Mouse (Mus musculus) spleen, postnatal 14 days (tissue): ENCODE measurements around the gene C130050O18Rik.

Experiments
- DNase-seq, 2 experiments: peaks; one replicate each; pipeline ENCODE4 v3.0.0; 2021 to 2022; ENCODE audit warnings: low spot score in 2 of 2

The C130050O18Rik gene

DNA sequence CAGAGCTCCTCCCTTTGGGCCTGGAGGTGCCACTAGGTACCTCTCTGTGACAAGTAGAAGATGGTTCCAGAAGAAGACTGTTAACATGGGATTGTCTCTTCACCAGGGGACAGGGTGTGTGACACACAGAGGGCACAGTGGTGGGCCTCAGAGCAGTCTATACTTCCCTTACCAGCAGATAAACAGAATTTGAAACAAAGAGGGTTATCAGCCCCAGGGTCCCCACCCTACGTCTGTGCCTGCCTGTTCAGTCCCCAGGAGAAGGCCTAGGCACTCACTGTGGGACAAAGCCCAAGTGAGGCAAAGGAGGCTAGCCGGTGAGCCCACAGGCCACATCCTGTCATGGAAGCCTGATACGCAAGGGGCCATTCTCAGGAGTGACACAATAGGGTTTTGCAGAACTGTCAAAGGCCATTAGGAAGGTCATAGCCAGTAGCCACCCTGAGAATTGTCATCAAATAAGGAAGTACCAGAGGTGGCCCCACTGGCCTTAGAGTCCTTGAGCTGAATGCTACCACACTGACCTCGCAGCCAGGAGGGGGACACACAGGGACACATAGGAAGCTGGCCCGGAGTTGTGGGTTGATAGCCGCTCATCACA lies at the start of gene C130050O18Rik:
Gene C130050O18Rik, plus strand, starts transcription at position 480 of the 601 bp plus-strand sequence.
- DNase-seq: no peak

DNA sequence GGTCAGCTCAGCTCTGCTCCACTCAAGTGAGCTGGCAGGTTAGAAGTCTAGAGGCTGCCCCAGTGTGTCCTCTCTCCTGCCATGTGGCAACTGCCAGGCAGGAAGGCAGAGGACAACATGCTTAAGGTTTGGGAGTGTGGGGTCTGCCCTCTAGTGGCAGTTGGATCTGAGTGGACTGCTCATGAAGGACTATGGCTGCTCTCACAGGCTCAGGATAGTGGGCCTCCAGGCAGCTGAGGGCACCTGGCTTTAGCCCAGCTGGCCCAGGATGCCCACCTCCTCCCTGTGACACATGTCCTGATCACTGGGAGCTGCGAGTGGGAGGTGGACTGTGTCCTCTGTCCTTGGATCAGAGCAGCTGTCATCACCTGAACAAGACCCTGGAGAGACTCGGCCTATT lies 46.4 kb upstream of the C130050O18Rik start:
- DNase-seq: no peak

DNA sequence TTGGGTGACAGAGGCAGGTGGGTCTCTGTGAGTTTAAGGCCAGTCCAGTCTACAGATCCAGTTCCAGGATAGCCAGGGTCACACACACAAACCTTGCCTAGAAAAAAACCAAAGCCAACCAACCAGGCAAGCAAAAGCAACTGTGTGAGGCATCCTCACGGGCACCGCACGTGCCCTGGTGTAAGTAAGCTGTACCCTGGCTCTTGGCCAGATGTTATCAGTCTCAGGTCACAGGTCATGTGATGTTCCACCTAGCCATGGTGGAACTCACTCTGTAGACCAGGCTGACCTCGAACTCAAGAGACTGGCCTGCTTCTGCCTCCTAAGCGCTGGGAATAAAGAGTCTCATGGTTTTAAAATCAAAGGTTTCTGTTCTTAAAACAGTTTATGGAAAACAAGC lies 45.8 kb upstream of the C130050O18Rik start:
- DNase-seq: no peak

DNA sequence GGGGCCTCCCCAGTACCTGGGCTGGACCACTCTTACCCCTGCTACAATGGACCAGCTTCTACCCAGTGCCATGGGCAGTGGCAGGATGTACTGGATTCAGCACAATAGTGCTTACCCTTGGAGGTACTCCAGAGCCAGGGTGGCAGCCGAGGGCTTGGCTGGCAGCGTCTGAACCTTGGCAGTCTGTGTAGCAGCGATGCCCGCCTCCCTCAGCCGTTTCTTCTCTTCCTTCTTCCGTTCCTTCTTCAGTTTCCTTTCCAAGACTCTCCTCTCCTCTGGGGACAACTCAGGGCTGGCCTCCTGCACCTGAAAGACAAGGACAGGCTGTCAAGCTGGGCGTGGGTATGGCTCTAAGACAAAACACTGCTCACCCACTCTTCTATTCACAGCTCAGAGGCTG lies 41.2 kb upstream of the C130050O18Rik start:
- no peak for DNase-seq

DNA sequence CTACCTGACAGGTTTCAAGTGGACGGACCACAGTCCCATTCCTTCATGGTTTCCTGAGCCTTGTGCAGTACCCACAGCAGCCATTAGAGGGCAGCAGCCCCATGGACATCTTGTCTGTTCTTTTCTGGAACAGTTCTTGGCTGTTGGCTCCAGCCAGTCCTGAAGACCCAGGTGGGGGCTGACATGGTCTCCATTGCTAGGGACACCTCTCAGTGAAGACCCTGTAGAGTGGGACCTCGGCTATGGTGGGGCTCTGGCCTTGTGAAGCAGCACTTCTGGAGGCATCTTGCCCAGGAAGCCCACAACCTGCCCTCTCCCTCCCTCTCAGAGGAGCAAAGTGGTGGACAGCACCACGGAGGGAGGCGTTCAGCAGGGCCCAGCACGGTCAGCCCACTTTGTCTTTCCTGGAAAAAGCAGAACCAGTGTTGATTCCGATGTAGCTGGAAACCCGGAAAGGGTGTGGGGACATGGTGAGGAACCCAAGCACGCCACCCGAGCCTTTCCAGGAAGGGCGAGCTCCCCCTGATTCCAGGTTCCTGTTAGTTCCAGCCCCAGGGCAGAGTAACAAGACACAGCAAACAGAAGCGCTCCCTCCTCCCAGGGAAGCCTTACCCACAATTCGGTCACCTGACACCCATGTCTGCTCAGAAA lies 40.7 kb upstream of the C130050O18Rik start:
- DNase-seq: peak; percentile 81 to 89

DNA sequence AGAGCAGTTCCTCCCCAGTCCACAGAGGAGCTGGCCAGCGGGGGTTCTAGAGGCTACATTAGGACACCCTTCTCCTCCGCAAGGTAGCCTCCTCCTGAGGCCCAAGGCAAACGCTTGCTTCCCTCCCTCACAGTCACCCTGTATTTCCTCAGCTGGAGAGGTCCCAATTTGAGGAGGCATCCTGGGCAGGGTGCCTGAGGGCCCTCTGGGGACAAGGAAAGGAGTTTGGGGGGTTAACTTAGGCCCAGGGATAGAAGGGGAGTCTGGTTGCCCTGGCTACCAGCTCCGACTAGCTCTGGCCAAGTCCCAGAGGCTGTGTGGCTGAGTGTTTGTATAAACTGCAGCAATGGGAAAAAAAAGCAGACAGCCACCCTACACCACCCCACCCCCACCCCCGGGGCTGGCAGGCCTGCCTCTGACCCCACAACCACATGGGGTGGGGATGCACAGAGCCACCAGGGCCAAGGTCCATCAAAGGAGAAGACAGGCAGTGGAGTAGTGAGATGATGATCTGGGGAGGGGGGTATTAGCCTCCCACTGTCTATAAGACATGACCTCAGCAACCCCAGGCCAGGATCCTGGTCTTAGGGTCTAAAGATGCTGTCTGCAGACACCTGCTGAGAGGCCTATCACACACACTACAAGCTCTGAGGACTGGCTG lies 40.0 kb upstream of the C130050O18Rik start:
- DNase-seq: no peak

DNA sequence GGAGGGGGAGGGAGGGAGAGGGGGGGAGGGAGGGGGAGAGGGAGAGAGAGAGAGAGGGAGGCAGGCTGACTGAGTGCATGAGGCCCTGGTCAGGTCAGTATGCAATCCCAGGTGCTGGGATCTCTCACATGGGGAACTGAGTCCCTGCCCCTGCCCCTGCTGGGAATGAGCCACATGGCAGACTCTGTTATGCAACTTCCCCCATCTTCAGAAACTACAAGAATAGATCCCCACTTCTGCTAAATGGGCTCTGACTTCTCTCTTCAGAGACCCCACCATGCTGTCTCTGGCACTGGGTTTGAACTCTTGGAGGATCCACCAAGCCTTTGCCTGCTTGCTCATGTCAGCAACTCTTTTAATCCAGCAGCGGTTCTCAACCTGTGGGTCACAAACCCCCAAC lies 39.3 kb upstream of the C130050O18Rik start:
- DNase-seq: no peak

DNA sequence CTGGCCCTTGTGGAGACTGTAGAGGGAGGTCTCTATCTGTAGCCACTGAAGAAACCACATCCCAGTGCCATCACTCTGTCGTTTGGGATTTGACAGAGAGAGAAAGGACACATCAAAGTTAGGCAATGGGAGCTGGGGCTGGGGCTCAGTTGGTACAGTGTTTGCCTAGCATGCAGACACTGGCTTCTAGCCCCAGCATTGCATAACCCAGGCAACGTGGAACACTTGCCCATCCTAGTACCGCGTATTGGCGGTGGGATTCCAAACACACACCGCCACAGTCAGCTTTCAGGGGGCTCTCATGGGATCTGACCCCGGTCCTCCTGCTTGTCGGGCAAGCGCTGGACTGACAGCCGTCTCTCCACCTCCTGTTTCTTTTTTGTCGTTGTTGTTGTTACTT lies 38.6 kb upstream of the C130050O18Rik start:
- no peak for DNase-seq

DNA sequence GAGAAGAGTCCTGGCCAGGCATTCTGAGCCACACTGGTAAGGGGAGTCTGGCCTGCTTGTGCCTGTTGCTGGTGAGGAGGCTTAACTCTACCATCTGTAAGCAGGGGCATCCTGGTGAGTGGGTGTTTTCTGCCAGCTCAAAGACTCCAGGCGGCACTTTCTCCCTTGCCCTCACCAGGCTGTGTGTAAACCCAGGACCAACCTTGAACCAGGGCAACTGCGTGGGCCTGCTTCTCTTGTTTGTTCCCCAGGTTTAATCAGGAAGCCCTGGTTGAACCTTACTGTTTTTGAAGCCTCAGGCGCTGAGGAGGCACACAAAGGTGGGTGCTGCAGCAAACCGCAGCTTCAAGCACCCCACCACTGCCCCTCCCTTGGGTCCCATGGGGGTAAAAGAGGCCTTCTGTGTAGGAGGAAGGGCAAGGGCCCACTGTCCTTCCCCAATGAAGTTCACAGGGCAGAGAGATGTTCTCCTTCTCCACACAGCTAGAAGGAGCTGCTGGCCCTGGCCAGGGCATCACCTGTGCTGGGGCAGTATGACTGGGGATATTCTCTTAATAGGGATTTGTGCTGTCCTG lies 37.1 kb upstream of the C130050O18Rik start:
- peak in 1 of 2 experiments; percentile 68 for DNase-seq

DNA sequence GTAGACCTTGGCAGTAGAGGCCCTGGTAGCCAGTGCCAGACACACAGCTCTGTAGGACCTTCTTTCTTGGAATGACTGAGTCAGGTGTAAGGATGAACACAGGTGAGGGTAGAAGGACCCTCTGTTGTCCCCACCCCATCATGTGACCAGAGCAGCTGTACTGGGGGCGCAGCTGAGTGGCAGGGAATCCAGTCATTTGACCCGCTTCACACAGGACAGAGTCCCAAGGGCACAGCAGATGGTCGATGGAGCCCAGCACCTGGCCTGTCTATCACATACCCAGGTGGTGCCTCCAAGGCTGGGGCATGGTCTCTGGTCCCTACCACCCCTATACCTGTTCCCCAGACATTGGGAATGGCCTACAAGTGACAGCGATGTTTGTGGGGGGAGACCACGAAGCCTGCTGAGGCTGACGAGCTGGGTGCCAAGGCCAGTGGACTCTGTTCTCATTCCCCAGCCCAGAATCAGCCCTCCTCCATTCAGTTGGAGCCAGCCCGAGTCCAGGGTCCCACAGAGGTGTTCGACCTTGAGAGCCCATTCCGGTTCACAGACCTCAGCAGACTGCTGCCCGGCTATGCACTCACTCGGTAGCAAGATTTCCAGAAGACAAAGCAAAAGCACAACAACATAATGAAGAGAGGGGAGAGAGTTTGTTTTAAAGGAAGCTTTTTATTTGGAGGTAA lies 36.3 kb upstream of the C130050O18Rik start:
- no peak for DNase-seq

DNA sequence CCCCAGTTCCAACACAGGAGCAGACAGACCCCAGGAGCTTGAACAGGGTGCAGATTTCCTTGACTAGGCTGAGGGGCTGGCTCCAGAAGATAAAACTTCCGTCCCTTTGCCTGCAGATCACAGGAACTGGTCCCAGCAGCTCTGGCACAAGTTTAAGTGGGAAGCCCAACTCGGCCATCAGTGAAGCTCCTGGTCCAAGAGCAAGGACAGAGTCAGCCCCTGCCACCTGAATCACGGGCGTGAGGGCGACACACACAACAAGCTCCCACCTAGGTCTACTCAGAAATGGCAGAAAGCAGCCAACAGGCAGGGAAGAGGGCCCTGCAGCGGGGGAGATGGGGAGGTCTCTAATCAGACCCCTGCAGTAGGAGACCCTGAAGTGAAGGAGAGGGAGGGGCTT lies 34.7 kb upstream of the C130050O18Rik start:
- DNase-seq: no peak

DNA sequence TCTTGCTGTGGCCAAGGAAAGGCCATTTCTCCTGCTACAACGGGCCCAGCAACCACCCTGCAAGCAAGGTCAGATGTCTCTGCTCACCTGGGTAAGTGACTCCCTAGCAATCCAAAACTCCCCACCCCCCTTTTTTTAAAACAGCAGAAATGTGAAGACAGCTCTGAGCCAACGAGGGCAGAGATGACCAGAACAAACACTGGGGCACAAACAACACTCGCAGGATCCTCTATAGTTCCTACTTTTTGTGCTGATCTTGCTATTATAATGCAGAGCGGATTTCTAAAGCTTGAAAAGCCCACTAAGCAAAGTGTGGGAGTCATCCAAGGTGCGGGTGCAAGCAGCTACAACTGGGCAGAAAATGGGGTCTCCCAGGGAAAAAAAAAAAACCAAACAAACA lies 34.0 kb upstream of the C130050O18Rik start:
- DNase-seq: no peak

DNA sequence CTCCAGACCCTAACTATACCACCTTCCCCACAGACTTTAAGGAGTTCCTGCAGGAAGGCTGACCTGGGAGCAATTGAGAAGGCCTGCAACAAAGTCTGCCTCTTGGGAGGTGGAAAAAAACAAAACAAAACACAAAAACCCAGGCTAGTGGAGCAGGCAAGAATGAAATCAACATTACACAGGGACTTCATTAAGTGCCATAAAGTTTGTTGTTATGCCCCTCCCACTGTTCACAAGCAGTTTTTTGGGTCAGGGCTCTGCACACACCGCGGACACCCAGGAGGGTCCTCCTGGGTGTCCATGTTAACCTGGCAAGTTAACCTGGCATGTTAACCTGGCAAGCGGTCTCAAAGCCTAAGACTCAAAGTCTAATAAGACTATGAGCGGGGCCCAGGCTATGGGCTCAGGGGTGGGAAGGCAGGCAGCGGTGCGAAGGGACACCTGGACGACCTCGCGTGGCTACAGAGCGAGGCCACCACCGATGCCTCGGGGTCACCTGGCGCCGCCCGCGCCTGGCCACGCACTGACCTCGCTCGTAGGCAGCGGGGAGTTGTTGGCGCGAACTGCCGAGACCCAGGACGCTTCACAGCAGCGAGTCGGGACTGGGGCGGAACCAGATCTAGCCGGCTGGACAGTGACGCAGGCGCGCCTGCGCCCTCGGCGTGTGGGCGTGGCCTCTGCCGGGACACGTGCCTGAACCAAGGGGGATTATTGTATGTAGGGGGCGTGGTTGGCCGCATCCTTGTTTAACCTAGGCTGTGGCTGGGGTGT lies 33.3 kb upstream of the C130050O18Rik start:
- DNase-seq: peak; percentile 86 to 91

DNA sequence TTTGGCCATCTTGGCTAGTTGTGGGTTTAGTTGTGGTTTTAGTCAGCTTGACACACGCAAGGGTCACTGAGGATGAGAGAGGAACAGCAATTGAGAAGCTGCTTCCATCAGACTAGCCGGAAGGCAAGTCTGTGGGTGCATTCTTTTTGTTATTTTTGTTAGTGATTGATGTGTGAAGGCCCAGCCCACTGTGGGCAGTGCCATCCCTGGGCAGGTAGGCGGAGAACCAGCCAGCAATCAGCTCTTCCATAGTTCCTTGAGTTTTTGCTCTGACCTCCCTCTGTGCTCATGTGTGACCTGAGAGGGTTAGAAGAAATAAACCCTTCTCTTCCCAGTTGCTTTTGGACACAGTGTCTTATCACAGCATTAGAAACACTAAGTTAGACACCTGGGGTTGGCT lies 32.0 kb upstream of the C130050O18Rik start:
- DNase-seq: no peak

DNA sequence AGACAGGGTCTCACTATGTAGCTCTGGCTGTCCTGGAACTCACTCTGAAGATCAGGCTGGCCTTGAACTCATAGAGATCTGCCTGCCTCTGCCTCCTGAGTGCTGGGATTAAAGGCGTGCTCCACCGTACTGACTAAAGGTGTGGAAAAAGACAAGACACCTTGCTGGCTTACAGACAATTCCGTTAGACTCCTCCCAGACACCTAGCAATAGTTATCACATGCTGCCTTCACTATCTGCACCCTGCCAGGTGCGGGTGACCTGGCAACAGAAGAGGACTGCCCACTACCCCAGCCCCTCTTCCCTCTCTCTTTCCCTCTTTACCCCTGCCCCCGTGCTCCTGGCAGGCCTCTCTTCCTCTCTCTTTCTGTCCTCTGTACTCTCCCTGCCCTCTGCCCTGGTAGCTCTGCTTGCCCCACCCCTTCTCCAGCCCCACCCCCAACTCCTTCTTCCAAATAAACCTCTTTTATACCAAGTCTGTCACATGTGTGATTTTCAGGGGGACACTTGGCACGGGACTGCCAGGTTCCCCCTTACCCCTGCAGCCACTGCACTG lies 31.1 kb upstream of the C130050O18Rik start:
- DNase-seq: no peak

DNA sequence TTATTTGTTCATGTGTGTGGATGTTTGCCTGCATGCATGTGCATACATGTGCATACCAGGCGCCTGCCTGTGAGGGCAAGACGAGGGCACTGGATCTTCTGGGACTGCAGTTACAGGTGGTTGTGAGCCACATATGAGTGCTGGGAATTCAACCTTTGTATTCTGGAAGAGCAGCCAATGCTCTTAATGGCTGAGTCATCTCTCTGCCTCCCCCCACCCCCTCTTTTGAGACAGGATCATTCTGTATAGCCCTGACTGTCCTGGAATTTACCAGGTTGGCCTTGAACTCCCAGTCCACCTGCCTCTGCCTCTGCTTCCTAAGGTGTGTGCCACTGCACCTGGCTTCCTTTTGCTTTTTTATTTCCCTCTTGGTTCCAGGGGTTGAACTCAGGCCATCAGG lies 30.2 kb upstream of the C130050O18Rik start:
- no peak for DNase-seq

DNA sequence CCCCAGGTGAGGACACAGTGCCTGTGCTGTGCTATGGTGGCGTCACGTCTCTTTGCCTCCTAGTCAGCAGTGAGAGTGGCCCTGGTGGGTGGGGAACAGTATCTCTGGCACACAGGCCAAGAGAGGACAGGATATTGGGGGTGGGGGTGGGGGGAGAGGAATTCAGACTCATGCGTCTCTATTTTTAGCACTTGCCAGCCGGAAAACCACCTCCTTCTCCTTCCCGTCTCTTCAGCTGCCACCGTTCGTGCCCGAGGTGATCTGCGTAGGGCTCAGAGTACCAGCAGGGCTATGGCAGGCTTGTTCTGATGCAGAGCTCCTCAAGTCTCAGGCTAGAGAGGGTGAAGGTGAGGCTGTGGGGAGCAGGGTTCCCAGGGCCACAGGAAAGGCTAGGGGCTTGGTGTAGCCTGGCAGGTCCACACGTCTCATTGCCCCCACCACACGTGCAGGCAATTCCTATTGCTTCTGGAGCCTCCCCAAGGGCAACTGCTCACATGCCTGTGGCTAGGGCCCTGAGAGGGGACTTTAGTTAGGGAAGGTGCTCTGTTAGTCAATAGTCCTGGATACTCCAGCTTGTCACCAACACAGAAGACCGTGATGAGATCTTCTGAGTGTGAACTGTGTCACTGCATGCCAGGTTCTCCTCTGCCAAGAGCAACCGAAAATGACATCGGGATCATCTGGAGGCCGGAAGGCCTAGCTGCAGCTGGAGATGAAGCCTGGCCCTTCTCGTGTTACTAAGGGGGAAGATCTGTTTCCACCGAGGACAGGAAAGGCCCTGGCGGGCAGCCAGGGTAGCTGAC lies 27.4 kb upstream of the C130050O18Rik start, which contains the start of gene Gpr146:
Gene Gpr146, plus strand, starts transcription at position 230 of the 803 bp plus-strand sequence.
- no peak for DNase-seq

DNA sequence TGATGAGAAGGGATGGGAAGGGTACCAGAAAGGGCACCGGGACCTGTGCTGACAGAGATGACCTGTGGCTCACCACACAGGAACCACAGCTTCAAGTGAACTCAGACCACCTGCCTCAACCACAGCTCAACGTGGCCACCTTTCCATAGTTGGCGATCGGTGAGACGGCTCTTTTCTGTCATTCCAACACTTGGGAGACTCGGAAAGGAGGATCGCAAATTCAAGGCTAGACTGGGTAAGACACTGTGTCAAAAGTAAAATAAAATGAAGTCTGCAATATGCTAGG lies 26.9 kb upstream of the C130050O18Rik start:
- DNase-seq: no peak

DNA sequence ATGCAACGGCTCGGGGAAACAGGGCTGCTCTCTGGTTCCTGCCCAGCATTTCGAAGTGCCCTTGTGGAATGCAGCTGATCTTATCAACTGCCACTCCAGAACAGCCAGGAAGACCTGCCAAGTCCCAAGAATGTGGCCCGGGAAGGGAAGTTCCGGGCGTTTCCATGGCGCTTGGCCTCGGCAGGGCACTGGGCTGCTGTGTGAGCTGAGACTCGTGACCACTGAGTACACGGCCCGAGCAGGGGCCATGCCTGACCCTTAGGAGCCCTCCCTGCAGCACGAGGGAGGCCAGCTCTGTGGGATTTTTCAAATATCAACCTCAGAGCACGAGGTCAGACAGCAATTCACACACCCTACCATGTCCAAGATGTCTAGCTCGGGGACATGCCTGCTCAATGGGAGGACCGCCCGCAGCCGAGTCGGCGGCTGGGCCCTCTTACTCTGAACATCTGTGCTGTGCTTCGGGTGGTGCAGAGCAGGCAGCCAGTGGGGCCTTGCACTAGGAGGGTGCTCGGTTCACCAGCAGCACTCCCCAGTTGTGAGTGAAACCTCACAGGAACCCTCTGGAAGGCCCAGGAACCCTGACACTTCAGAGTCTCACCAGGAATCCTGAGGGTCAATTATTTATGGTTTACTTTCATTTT lies 26.0 kb upstream of the C130050O18Rik start:
- no peak for DNase-seq

DNA sequence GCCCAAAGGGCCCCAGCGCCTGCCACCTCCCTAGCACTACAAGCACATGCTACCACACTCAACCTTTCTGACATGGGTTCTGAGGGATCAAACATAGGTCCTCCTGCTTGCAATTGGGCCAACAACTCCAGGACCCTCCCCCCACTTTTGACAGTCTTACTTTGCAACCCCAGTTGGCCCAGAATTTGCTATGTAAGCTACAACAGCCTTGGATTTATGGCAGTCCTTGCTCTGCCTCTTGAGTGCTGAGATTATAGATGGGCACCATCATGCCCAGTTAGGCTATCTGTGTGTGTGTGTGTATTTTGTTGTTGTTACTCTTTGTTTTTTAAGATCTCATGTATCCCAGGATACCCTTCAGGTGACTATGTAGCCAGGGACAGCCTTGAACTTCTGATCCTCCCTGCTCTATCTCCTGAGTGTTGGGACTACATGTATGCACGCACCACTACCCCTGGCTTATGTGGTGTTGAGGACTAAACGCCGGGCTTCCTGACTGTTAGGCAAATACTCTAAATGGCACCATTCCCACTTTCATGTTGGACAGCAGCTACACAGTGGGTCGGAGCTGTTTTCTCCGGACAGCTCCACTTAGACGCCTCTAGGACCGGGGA lies 25.2 kb upstream of the C130050O18Rik start:
- no peak for DNase-seq
